Comparison of ENCODE assay signal across 8 mouse cellular contexts in genomic region chr9:95559059-95559935, GRCm38 (mm10). TPM values are rescaled to one million over a fixed set of nuclear protein-coding genes. Genes with fewer than 3 reads are reported as not detected.
A peak's percentile ranks its signal among the peaks of the same experiment; 100 is the strongest.
DNase-seq lines count a peak whose midpoint lies in the region; ATAC-seq and TF ChIP-seq lines count a peak whose summit lies in the region.

TSS of gene Paqr9 (plus strand) at chr9:95559657.

- peaks cover 7% of the 10 kb centered on the region; the same call in 1 of the 2 replicates for H3K4me1 ChIP-seq in embryonic facial prominence, embryonic 14.5 days (ENCODE audit: control insufficient read depth, insufficient read depth, low read length)
- H3K4me1 ChIP-seq in heart, embryonic 15.5 days (replicated peaks): peaks cover 22% of the 10 kb centered on the region
- H3K4me1 ChIP-seq in liver, embryonic 14.5 days (replicated peaks; ENCODE audit: control insufficient read depth in 2 of 2, insufficient read depth in 2 of 2, low read length in 1 of 2): peaks cover 33 to 36% of the 10 kb centered on the region in 2 experiments

- H3K27ac ChIP-seq in embryonic facial prominence, embryonic 14.5 days (replicated peaks; ENCODE audit: low read depth, low read length): no peak within 1 kb of the TSS
- no peak within 1 kb of the TSS for H3K27ac ChIP-seq in heart, embryonic 15.5 days
- H3K27ac ChIP-seq in liver, embryonic 14.5 days: no peak within 1 kb of the TSS; the same call in 1 of the 2 replicates

- H3K9me3 ChIP-seq in embryonic facial prominence, embryonic 14.5 days (ENCODE audit: control insufficient read depth, low read length): no peaks in the 10 kb centered on the region
- no peaks in the 10 kb centered on the region for H3K9me3 ChIP-seq in heart, embryonic 15.5 days (replicated peaks)
- H3K9me3 ChIP-seq in liver, embryonic 14.5 days (ENCODE audit: control insufficient read depth, low read length): no peaks in the 10 kb centered on the region

- WGBS in embryonic facial prominence, embryonic 14.5 days: 1% methylated on average over 16 of the region's 118 CpGs
- WGBS in heart, embryonic 15.5 days: under 1% methylated on average over 63 of the region's 118 CpGs
- WGBS in liver, embryonic 14.5 days (ENCODE audit: insufficient replicate concordance): 2% methylated on average over 75 of the region's 118 CpGs

- H3K36me3 ChIP-seq in embryonic facial prominence, embryonic 14.5 days (ENCODE audit: control insufficient read depth, insufficient read depth, low read length): no peaks in the 10 kb centered on the region
- H3K36me3 ChIP-seq in heart, embryonic 15.5 days: no peaks in the 10 kb centered on the region
- no peaks in the 10 kb centered on the region for H3K36me3 ChIP-seq in liver, embryonic 14.5 days (replicated peaks; ENCODE audit: control insufficient read depth, insufficient read depth, low read depth)

- DNase-seq in CD4-positive helper T cell, adult 2 months (ENCODE audit: low read depth, low spot score): peak; percentile 4
- peak; percentile 70 for DNase-seq in adrenal gland, postnatal 14 days
- DNase-seq in embryonic facial prominence, embryonic 14.5 days (ENCODE audit: low spot score): peak; percentile 34
- peak; percentile 73 for DNase-seq in kidney, postnatal 10 days
- DNase-seq in liver, embryonic 14.5 days (ENCODE audit: low read depth in 3 of 3, low spot score in 3 of 3): no peak
- DNase-seq in right cerebral cortex, postnatal 10 days (ENCODE audit: low spot score in 2 of 2): peak; percentile 74 to 76
- DNase-seq in natural killer cell, adult 2 months (ENCODE audit: low spot score in 2 of 2): no peak

- H3K27me3 ChIP-seq in embryonic facial prominence, embryonic 14.5 days (replicated peaks; ENCODE audit: control insufficient read depth, insufficient read depth, low read length): peaks cover 73% of the 10 kb centered on the region
- peaks cover 79% of the 10 kb centered on the region for H3K27me3 ChIP-seq in heart, embryonic 15.5 days
- H3K27me3 ChIP-seq in liver, embryonic 14.5 days (ENCODE audit: control insufficient read depth, insufficient read depth, low read length): peaks cover 47% of the 10 kb centered on the region

- TF ChIP-seq EP300 in liver, embryonic 14.5 days (IDR thresholded peaks at IDR 0.05; ENCODE audit: low read depth): no peak

- peak within 1 kb of the TSS; percentile 97 for H3K4me2 ChIP-seq in embryonic facial prominence, embryonic 14.5 days (ENCODE audit: low read depth, low read length)
- peak within 1 kb of the TSS; percentile 98 for H3K4me2 ChIP-seq in heart, embryonic 15.5 days
- peak within 1 kb of the TSS; percentile 87 for H3K4me2 ChIP-seq in liver, embryonic 14.5 days (ENCODE audit: low read depth)

- peak; percentile 41 for ATAC-seq in embryonic facial prominence, embryonic 14.5 days (ENCODE audit: low read depth)
- peak; percentile 42; the same call in 1 of the 2 replicates for ATAC-seq in heart, embryonic 15.5 days (replicated peaks; ENCODE audit: insufficient number of reproducible peaks, insufficient read depth, low FRiP score, low read depth)
- peak; percentile 71 for ATAC-seq in liver, embryonic 14.5 days (ENCODE audit: insufficient read depth)

- no peak for TF ChIP-seq CTCF in liver, embryonic 14.5 days (IDR thresholded peaks at IDR 0.05; ENCODE audit: low read depth)

- H3K4me3 ChIP-seq in embryonic facial prominence, embryonic 14.5 days (ENCODE audit: low read depth, low read length): peak within 1 kb of the TSS; percentile 61
- H3K4me3 ChIP-seq in heart, embryonic 15.5 days: peak within 1 kb of the TSS; percentile 64
- H3K4me3 ChIP-seq in liver, embryonic 14.5 days (ENCODE audit: insufficient read depth in 1 of 2, low read depth in 2 of 2, low read length in 2 of 2): peak within 1 kb of the TSS; percentile 58 to 60

- peak within 1 kb of the TSS; percentile 58 for H3K9ac ChIP-seq in embryonic facial prominence, embryonic 14.5 days (ENCODE audit: low read depth, low read length)
- H3K9ac ChIP-seq in heart, embryonic 15.5 days: peak within 1 kb of the TSS; percentile 54
- peak within 1 kb of the TSS; percentile 68 for H3K9ac ChIP-seq in liver, embryonic 14.5 days (replicated peaks)

RNA-seq across cellular contexts. Expression of gene Paqr9, which starts in this region (rescaled TPM):
- 9.8 and 20.8 TPM in 2 replicates for total RNA-seq in adrenal gland, postnatal 14 days (2021)
- 0.41 and 0.47 TPM in 2 replicates for polyA plus RNA-seq in embryonic facial prominence, embryonic 14.5 days (2014; fragmentation: Nextera tagmentation; extraction: Ambion mirVana)
- 0.52 and 0.70 TPM in 2 replicates for polyA plus RNA-seq in heart, embryonic 15.5 days (2015; fragmentation: Nextera tagmentation; extraction: Ambion mirVana)
- polyA plus RNA-seq in liver, embryonic 14.5 days (2012; rRNA removed): 11.9 and 12.2 TPM in 2 replicates
- 7.5 and 10.7 TPM in 2 replicates for polyA plus RNA-seq in liver, embryonic 14.5 days (2014; fragmentation: Nextera tagmentation; extraction: Ambion mirVana)

Comparison
In these comparisons a context has a peak if more than half of its experiments do, and no peak if none do; other contexts are left out.
1. Peak in DNase-seq, ATAC-seq, H3K4me3 ChIP-seq, H3K9ac ChIP-seq and H3K4me2 ChIP-seq in embryonic facial prominence, embryonic 14.5 days; RNA of the gene not detected or under 1 TPM.
2. Peak in ATAC-seq, H3K4me3 ChIP-seq, H3K9ac ChIP-seq and H3K4me2 ChIP-seq in heart, embryonic 15.5 days; RNA of the gene not detected or under 1 TPM.
3. DNase-seq: peak in CD4-positive helper T cell, adult 2 months (single experiment), adrenal gland, postnatal 14 days (single experiment), kidney, postnatal 10 days (single experiment) and right cerebral cortex, postnatal 10 days (2 of 2); none in liver, embryonic 14.5 days (0 of 3) and natural killer cell, adult 2 months (0 of 2).
4. Peak in every context shown above with its lines, with median percentiles within 50 percentile points of each other: ATAC-seq, H3K4me2 ChIP-seq, H3K4me3 ChIP-seq and H3K9ac ChIP-seq.